Mouse (Mus musculus): ENCODE data around the gene Ttc9.

Ttc9 gene

GRCm38 (mm10) chr12:81630915-81631660, at the start of gene Ttc9:
Gene Ttc9, plus strand, starts transcription at chr12:81631249.
- no peak for DNase-seq

DNA sequence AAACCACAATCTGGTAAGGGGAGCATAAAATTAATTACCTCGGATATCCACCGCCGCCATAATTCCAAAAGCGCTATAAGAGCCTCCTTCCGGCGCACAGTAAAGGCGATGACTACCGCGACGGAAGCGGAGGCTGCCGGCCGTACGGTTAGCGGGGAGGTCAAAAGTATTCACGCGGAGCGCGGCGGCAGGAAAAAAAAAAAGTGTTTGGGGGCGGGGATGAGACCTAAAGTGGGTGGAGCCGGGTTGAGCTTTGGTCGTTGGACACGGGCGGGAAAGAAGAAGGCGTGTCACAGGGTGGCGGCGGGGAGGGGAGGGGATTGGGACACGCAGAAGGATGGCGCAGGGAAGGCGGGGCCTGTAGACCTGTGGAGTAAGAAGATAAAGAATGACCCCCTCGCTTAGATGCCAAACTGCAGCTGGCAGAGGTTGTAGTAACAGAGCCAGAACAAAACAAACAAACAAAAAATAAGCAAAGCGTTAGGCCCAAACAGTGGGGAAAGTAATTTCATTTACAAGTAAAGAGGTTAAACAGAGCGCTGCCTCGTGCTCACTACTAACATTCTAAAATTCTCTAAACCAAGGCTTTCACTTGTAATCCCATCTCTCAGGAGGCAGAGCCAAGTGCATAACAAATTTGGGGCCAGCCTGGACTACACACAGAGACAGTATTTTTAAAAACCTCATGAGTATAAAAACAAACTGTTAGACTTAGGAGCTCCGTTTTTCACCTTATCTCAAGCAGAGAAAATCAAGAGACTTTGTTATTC, 36.0 kb upstream of the Ttc9 start, which contains the start of gene Med6:
TSS of gene Med6 (minus strand) at position 107 of the 770 bp plus-strand sequence.
- DNase-seq = peak; percentile 93

DNA sequence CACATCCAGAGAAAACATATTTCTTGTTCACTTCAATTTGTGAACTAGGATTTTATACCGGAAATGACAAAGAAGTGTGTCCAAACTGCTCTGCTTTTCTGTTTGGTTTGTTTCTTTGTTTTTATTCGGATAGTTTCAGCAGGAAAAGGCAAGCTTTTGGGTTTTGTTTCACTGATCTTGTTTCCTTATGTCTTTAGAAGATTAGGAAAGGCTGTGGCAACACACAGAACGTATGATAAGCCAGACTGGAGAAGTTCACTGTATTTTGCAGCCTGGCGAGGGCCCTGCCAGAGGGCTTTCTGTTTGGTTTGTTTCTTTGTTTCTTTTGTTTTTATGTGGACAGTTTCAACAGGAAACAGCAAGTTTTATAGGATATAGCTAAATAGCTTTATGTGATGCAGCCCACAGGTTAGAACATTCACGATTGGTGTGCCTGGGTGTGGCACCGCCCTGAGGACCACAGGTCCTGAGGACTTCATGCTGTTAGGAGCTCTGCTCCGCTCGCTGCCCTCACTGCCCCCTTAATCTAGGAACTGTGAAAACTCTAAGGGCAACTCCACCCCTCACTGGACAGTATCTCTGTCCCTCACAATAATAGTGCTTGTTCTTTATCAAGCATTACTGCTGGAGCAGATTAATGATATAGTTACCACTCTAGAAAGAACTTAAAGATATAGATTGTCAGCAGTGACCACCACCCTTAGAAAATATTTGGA, 34.3 kb upstream of the Ttc9 start:
- DNase-seq = no peak

DNA sequence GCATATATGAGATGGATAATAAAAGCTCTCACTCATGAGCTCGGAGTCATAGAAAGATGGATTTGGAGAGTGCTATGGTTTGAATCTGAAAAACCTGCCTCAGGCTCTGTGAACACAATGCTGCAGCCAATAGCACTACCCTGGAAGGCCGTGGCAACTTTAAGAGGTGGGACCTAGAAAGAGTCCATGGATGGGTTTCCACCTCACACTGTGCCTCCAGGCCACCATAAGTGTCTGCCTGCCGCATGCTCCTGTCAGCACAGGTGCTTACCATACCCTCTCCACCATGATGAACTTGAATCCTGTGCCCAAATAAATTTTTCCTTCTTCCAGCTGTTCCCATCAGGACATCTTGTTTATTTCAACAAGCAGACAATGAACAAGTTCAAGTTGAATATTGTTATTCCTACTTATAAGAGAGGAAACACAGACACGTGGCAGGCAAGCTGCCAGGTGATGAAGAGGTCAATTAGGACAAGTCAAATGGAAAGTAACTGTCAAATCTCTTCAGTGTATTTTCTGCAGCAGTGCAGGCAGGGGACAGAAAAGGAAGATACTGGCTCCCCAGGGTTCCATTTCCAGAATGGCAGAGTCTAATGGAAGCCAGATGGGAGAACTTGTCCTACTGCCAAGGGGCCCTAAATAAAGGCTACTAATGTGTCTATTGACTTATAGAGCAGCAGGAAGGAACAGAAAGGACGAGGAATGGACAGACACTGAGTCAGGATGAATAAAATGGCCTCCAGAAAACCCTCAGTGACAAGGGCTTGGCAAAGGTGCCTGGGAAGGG, 25.9 kb upstream of the Ttc9 start:
- DNase-seq = no peak

- DNase-seq = no peak
Observed at GRCm38 (mm10) chr12:81609445-81609844, 21.6 kb upstream of the Ttc9 start.

GRCm38 (mm10) chr12:81615807-81616206, 15.2 kb upstream of the Ttc9 start:
- DNase-seq = no peak

- DNase-seq = no peak
Observed at GRCm38 (mm10) chr12:81616980-81617379, 14.1 kb upstream of the Ttc9 start.

GRCm38 (mm10) chr12:81619302-81619701, 11.7 kb upstream of the Ttc9 start:
- peak; percentile 67 for DNase-seq

DNA sequence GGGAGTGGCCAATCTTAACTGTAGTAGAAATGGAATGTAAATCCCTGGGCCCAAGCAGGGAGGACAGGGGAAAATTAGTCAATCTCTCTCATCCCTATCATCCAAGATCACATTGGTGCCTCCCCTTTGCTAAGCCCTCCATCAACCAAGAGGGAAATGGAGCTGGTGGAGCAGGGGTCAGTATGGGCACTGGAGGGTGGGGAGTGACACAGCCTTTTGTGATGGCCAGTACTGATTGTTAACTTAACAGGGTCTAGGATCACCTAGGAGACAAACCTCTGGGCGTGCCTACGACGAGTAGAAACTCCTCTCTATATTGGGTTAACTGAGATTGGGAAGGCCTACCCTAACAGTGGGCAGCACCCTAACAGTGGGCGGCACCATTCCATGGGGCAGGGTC, 7.7 kb upstream of the Ttc9 start:
- no peak for DNase-seq

- DNase-seq = no peak
Observed at GRCm38 (mm10) chr12:81626226-81626861, 4.7 kb upstream of the Ttc9 start.

- DNase-seq = no peak
Observed at GRCm38 (mm10) chr12:81627426-81627825, 3.6 kb upstream of the Ttc9 start.

DNA sequence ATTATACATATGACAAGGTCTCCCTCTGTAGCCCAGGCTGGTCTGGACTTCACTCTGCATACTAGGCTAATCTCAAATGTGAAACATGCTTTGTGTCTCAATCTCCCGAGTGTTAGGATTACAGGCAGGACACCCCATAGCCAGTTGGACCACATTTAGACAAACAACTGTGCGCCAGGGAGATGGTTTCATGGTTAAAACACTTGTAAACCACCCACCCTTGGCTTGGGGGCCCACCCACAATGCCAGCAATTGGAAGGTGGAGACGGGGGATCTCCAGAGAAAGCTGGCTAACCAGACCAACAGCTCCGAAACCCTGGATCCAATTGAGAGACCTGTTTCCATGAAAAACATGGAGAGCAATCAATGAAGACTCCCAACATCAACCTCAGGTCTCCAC, 3.0 kb upstream of the Ttc9 start:
- DNase-seq = no peak

GRCm38 (mm10) chr12:81630520-81630914, 532 bp upstream of the Ttc9 start:
- no peak for DNase-seq

GRCm38 (mm10) chr12:81631661-81632401, 782 bp downstream of the Ttc9 start:
- DNase-seq = no peak

- DNase-seq = no peak
Observed at GRCm38 (mm10) chr12:81633246-81633645, 2.2 kb downstream of the Ttc9 start.

GRCm38 (mm10) chr12:81640656-81641055, 9.6 kb downstream of the Ttc9 start:
- DNase-seq = no peak

- no peak for DNase-seq
Observed at GRCm38 (mm10) chr12:81642361-81643082, 11.5 kb downstream of the Ttc9 start.

GRCm38 (mm10) chr12:81646811-81647210, 15.8 kb downstream of the Ttc9 start:
- DNase-seq = no peak

GRCm38 (mm10) chr12:81653344-81653743, 22.3 kb downstream of the Ttc9 start:
- no peak for DNase-seq

DNA sequence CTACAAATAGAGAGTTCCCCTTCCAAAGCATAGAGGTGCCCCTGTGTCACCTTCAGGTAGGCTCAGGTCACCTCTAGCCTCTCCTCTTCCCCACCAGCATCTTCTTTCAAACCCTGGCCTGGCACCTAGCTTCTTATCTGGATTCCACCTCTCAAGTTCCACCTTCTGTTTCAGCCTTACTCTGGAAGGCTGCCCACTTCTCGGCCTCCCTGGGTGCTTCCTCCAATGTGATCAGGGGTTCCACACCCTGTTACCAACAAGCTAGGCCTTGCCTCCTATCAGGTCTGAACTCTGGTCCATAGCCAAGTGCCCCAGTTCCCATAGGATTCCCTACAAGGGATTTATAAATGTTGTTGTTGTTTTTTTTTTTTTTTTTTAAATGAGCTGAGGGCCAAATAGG, 26.3 kb downstream of the Ttc9 start:
- DNase-seq = no peak

GRCm38 (mm10) chr12:81658086-81658485, 27.0 kb downstream of the Ttc9 start:
- no peak for DNase-seq

Measured in thymus, postnatal 25 days (tissue).